Mouse (Mus musculus): ENCODE data around the gene Irf1. TPM values are rescaled to one million over a fixed set of nuclear protein-coding genes. Genes with fewer than 3 reads are reported as not detected.

Irf1 gene
- polyA plus RNA-seq, 1 experiment from 2014 or later = 3.0 TPM

DNA sequence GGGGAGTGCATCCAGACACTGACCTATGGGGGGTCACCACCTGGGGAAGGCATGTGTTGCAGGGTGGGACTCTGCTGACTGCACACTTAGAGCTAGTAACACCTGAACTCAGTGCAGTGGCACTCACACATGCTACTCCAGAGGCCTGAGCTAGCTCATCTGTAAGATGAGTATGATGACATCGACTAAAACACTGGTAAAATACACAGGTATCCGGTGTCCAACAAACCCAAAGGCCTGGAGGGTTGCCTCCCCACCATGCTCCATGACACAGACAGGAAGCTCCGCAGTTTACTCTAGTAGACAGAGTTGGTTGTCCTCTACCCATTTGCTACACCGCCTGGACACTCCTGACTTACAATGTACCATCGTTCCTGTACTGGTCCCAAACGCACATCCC is 49.7 kb downstream of the Irf1 start:
- Histone ChIP-seq H3K4me3 (ENCODE audit: low read depth, low read length) (no peak overlapping the region), H3K27me3 (replicated peaks; ENCODE audit: control insufficient read depth, insufficient read depth, low read length) (no peaks in the 10 kb centered on the region), H3K27ac (ENCODE audit: low read depth, low read length) (no peak overlapping the region), H3K4me2 (ENCODE audit: low read length) (no peak overlapping the region), H3K36me3 (ENCODE audit: control insufficient read depth, insufficient read depth, low read length) (no peaks in the 10 kb centered on the region), H3K4me1 (ENCODE audit: control insufficient read depth, insufficient read depth, low read length) (no peaks in the 10 kb centered on the region), H3K9me3 (replicated peaks; ENCODE audit: control insufficient read depth, low read length) (no peaks in the 10 kb centered on the region), H3K9ac (ENCODE audit: low read length) (no peak overlapping the region)
- no peak for ATAC-seq
- DNase-seq (ENCODE audit: low spot score) = no peak
- 92% methylated on average over 6 of the region's 6 CpGs for WGBS

DNA sequence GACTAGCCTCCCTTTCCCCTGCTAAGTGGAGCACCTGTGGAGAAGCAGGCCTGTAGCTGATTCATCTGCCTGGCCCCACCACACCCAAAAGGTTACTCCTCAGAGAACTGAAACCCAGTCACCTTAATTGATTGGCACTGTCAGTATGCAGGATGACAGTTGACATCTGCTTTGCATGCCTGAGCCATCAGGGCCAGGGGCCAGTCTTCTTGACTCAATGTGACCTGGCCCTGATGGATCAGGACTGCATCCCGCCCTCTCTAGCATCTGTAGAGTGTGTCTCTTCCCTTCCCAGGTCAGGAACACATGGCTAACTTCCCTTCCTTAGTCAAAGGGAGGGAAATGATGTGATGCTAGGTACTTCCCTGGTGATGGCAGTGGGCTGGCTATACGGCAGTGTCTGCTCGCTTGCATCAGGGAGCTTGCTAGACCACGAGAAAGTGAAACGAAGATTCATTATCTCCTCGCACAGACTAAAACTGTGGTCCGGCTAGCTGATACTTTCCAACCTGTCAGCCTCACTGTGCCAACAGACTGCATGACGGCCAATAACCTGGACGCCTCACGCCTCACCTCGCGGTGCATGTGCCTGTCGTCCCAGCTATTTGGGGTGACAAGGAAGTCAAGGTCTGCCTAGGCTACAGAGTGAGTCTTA is 50.8 kb downstream of the Irf1 start:
- Histone ChIP-seq H3K27ac (ENCODE audit: low read depth, low read length) (no peak overlapping the region), H3K9me3 (replicated peaks; ENCODE audit: control insufficient read depth, low read length) (no peaks in the 10 kb centered on the region), H3K4me3 (ENCODE audit: low read depth, low read length) (no peak overlapping the region), H3K4me2 (ENCODE audit: low read length) (no peak overlapping the region), H3K27me3 (replicated peaks; ENCODE audit: control insufficient read depth, insufficient read depth, low read length) (no peaks in the 10 kb centered on the region), H3K36me3 (ENCODE audit: control insufficient read depth, insufficient read depth, low read length) (no peaks in the 10 kb centered on the region), H3K4me1 (ENCODE audit: control insufficient read depth, insufficient read depth, low read length) (no peaks in the 10 kb centered on the region), H3K9ac (ENCODE audit: low read length) (no peak overlapping the region)
- DNase-seq (ENCODE audit: low spot score) (no peak), ATAC-seq (no peak)
- WGBS = 90% methylated on average over 13 of the region's 13 CpGs

DNA sequence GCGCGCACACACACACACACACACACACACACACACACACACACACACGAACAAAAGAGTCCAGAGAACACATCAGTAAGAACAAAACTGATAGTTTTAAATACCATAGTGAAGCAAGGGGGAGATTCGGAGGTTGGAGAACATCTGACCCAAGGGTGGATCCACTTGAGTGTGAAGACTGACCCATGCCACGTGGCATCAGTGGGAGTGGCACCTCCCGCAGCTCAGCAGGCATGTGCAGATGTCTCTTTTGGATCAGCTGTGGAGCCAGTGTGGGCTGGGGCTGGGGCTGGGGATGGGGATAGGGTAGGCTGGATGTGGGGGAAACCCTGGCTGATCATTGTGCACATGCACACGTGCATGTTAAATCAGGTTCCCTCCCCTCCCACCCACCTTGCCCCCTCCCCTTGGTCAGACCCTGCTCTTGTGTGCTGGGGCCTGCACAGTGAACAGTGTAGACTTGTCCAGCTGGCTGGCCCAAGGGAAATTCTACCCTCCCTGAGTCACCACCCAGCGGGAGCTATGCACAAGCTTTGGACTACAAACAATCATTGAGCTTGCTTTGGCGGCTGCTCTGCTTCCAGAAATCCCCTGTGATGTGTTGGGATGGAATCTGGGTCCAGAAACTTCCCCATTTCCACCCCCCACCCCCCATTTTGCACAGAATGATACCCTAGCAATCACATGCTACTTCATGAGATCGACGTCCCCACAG is 51.6 kb downstream of the Irf1 start:
- Histone ChIP-seq H3K4me1 (ENCODE audit: control insufficient read depth, insufficient read depth, low read length) (no peaks in the 10 kb centered on the region), H3K4me2 (ENCODE audit: low read length) (no peak overlapping the region), H3K9ac (ENCODE audit: low read length) (no peak overlapping the region), H3K4me3 (ENCODE audit: low read depth, low read length) (no peak overlapping the region), H3K9me3 (replicated peaks; ENCODE audit: control insufficient read depth, low read length) (no peaks in the 10 kb centered on the region), H3K36me3 (ENCODE audit: control insufficient read depth, insufficient read depth, low read length) (no peaks in the 10 kb centered on the region), H3K27me3 (replicated peaks; ENCODE audit: control insufficient read depth, insufficient read depth, low read length) (no peaks in the 10 kb centered on the region), H3K27ac (ENCODE audit: low read depth, low read length) (no peak overlapping the region)
- no peak for ATAC-seq
- DNase-seq (ENCODE audit: low spot score) = no peak
- 80% methylated on average over 11 of the region's 11 CpGs for WGBS

DNA sequence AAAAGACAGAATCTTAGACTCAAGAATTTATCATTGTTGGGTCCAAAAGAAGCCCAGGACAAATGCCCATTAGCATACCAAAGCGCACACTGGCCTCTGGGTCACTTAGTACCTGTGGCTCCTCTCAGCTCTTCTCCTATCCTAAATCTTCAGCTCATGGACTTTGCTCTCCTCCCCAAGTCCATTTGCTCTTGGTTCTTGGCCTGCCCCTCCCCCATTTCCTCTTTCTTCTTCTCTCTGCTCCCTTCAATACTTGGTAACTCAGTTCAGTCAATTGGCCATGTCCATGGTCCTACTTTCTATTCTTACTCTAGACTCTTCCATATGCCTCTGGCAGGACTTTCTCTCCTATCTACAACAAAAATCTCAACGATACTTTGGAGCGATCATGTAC is 52.1 kb downstream of the Irf1 start:
- DNase-seq (ENCODE audit: low spot score) (no peak), ATAC-seq (no peak)
- Histone ChIP-seq H3K9me3 (replicated peaks; ENCODE audit: control insufficient read depth, low read length) (no peaks in the 10 kb centered on the region), H3K36me3 (ENCODE audit: control insufficient read depth, insufficient read depth, low read length) (no peaks in the 10 kb centered on the region), H3K9ac (ENCODE audit: low read length) (no peak overlapping the region), H3K4me3 (ENCODE audit: low read depth, low read length) (no peak overlapping the region), H3K27ac (ENCODE audit: low read depth, low read length) (no peak overlapping the region), H3K4me1 (ENCODE audit: control insufficient read depth, insufficient read depth, low read length) (no peaks in the 10 kb centered on the region), H3K27me3 (replicated peaks; ENCODE audit: control insufficient read depth, insufficient read depth, low read length) (no peaks in the 10 kb centered on the region), H3K4me2 (ENCODE audit: low read length) (no peak overlapping the region)
- WGBS = 95% methylated on average over 3 of the region's 3 CpGs

DNA sequence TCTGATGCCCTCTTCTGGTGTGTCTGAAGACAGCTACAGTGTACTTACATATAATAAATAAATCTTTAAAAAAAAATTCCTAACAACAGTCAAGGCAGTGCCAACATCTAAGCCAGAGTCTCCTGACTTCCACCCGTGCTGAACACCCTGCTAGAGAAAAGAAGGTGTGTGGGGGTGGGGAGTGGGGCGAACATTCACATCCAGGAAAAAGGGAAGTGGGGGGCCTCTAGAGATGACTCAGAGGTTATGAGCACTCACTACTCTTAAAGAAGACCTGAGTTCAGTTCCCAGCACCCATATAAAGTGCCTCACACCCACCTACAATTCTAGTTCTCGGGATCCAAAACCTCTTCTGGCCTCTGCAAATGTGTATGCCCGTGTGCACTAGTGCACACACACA is 55.6 kb downstream of the Irf1 start:
- H3K4me1 ChIP-seq (ENCODE audit: control insufficient read depth, insufficient read depth, low read length) = no peaks in the 10 kb centered on the region
- ATAC-seq (no peak), DNase-seq (ENCODE audit: low spot score) (no peak)
- 90% methylated on average over 4 of the region's 4 CpGs for WGBS
- H3K36me3 ChIP-seq (ENCODE audit: control insufficient read depth, insufficient read depth, low read length) = no peaks in the 10 kb centered on the region
- H3K27me3 ChIP-seq (replicated peaks; ENCODE audit: control insufficient read depth, insufficient read depth, low read length) = no peaks in the 10 kb centered on the region
- no peak overlapping the region for H3K9ac ChIP-seq (ENCODE audit: low read length)
- H3K4me3 ChIP-seq (ENCODE audit: low read depth, low read length) = no peak overlapping the region
- no peak overlapping the region for H3K4me2 ChIP-seq (ENCODE audit: low read length)
- H3K9me3 ChIP-seq (replicated peaks; ENCODE audit: control insufficient read depth, low read length) = no peaks in the 10 kb centered on the region
- no peak overlapping the region for H3K27ac ChIP-seq (ENCODE audit: low read depth, low read length)

Small RNAs within 50 kb of the gene (microRNA-seq; reads per million reads assigned to microRNA genes)
- not detected for gene Mir7671

Other genes with a start within 250 kb of the Irf1 start
- gene Kif3a, start 202.6 kb upstream of the Irf1 start, polyA plus RNA-seq (2014; fragmentation: Nextera tagmentation; extraction: Ambion mirVana) = 215 and 216 TPM in 2 replicates
- gene Il4, start 151.3 kb upstream of the Irf1 start, polyA plus RNA-seq (2014; fragmentation: Nextera tagmentation; extraction: Ambion mirVana) = 5.9 and 6.9 TPM in 2 replicates
- gene Il13, start 135.3 kb upstream of the Irf1 start, polyA plus RNA-seq (2014; fragmentation: Nextera tagmentation; extraction: Ambion mirVana) = not detected in 2 replicates
- 10.6 and 11.0 TPM in 2 replicates for gene Rad50, start 62.7 kb upstream of the Irf1 start, polyA plus RNA-seq (2014; fragmentation: Nextera tagmentation; extraction: Ambion mirVana)
- gene Il5, start 49.2 kb upstream of the Irf1 start, polyA plus RNA-seq (2014; fragmentation: Nextera tagmentation; extraction: Ambion mirVana) = not detected in 2 replicates
- gene Gm17334, start 3.2 kb downstream of the Irf1 start, polyA plus RNA-seq (2014; fragmentation: Nextera tagmentation; extraction: Ambion mirVana) = not detected in 2 replicates
- not detected in 2 replicates for gene Gm12216, start 89.2 kb downstream of the Irf1 start, polyA plus RNA-seq (2014; fragmentation: Nextera tagmentation; extraction: Ambion mirVana)
- gene Slc22a5, start 121.6 kb downstream of the Irf1 start, polyA plus RNA-seq (2014; fragmentation: Nextera tagmentation; extraction: Ambion mirVana) = 11.1 TPM in 2 replicates
- 1.2 and 2.0 TPM in 2 replicates for gene Slc22a21, start 210.3 kb downstream of the Irf1 start, polyA plus RNA-seq (2014; fragmentation: Nextera tagmentation; extraction: Ambion mirVana)

Data from forebrain, embryonic 14.5 days (tissue).